Mouse (Mus musculus): ENCODE results near the gene Adam19. TPM values are rescaled to one million over a fixed set of nuclear protein-coding genes. Genes with fewer than 3 reads are reported as not detected.

The Adam19 gene
- polyA plus RNA-seq, 1 experiment from 2014 or later, result 6.2 TPM

- Histone ChIP-seq H3K4me1 (no peaks in the 10 kb centered on the region), H3K36me3 (ENCODE audit: poor library complexity, severe bottlenecking) (peaks cover 5% of the 10 kb centered on the region; the same call in 1 of the 2 replicates), H3K9ac (no peak overlapping the region), H3K27ac (no peak overlapping the region), H3K4me3 (no peak overlapping the region), H3K4me2 (no peak overlapping the region), H3K9me3 (replicated peaks) (no peaks in the 10 kb centered on the region), H3K27me3 (no peaks in the 10 kb centered on the region)
- no peak for ATAC-seq
- WGBS, result 88% methylated on average over 9 of the region's 9 CpGs
Observed at GRCm38 (mm10) chr11:46115411-46116173, 59.8 kb downstream of the Adam19 start.

DNA sequence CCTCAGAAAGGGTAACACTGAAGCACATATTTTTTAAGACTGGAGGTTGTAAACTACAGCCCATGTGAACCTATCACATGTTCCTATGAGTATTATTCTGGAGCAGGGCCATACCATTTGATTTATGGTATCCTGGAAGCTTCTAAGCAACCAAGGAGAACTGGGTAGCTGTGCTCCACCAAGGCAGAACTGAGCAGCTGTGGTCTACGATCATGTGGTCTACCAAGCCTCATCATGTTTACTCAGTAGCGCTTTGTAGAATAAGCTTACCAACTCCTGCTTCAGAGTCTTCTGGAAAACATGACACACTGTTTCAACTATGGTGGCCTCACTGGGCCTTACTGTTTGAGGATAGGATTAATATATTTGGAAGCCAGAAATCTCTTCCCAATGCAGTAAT is 60.7 kb downstream of the Adam19 start:
- H3K4me1 ChIP-seq, result no peaks in the 10 kb centered on the region
- H3K9me3 ChIP-seq (replicated peaks), result no peaks in the 10 kb centered on the region
- no peak overlapping the region for H3K9ac ChIP-seq
- WGBS, result 94% methylated on average over 2 of the region's 2 CpGs
- peaks cover 7% of the 10 kb centered on the region; the same call in 1 of the 2 replicates for H3K36me3 ChIP-seq (ENCODE audit: poor library complexity, severe bottlenecking)
- H3K27ac ChIP-seq, result no peak overlapping the region
- H3K4me2 ChIP-seq, result no peak overlapping the region
- no peaks in the 10 kb centered on the region for H3K27me3 ChIP-seq
- H3K4me3 ChIP-seq, result no peak overlapping the region
- ATAC-seq, result no peak

DNA sequence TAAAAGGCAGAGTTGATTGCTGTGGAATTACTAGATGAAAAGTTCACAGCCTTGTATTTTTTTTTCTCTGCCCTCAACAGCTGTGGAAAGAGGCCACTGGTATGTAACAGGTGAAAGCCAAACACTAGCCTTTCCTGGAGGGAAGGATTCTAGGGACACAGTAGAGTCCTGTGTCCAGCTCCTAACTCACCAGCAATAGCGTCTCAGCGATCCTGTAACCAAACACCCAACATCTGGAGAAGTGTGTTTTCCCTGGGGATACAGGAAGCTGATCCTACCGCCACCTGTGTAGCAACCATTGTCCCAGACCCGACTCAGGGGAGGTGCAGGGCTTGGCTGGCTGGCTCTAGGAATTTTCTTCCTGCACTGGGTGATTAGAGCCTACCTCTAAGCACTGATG is 63.8 kb downstream of the Adam19 start:
- Histone ChIP-seq H3K9me3 (replicated peaks) (no peaks in the 10 kb centered on the region), H3K4me3 (no peak overlapping the region), H3K27me3 (no peaks in the 10 kb centered on the region), H3K36me3 (ENCODE audit: poor library complexity, severe bottlenecking) (peaks cover 6% of the 10 kb centered on the region; the same call in 1 of the 2 replicates), H3K4me1 (no peaks in the 10 kb centered on the region), H3K4me2 (no peak overlapping the region), H3K9ac (no peak overlapping the region), H3K27ac (no peak overlapping the region)
- 18% methylated on average over 4 of the region's 4 CpGs for WGBS
- ATAC-seq, result no peak

GRCm38 (mm10) chr11:46120084-46120483 is 64.3 kb downstream of the Adam19 start:
- Histone ChIP-seq H3K27me3 (no peaks in the 10 kb centered on the region), H3K36me3 (ENCODE audit: poor library complexity, severe bottlenecking) (0 out of 2 replicates have a peak, but pooled peaks cover 8% of the 10 kb centered on the region), H3K27ac (no peak overlapping the region), H3K4me2 (no peak overlapping the region), H3K9ac (no peak overlapping the region), H3K9me3 (replicated peaks) (no peaks in the 10 kb centered on the region), H3K4me3 (no peak overlapping the region), H3K4me1 (no peaks in the 10 kb centered on the region)
- no peak for ATAC-seq
- 93% methylated on average over 10 of the region's 10 CpGs for WGBS

- no peak for ATAC-seq
- WGBS, result 85% methylated on average over 4 of the region's 4 CpGs
- 0 out of 2 replicates have a peak, but pooled peaks cover 8% of the 10 kb centered on the region for H3K36me3 ChIP-seq (ENCODE audit: poor library complexity, severe bottlenecking)
- no peaks in the 10 kb centered on the region for H3K4me1 ChIP-seq
- H3K27me3 ChIP-seq, result no peaks in the 10 kb centered on the region
- H3K4me3 ChIP-seq, result no peak overlapping the region
- no peak overlapping the region for H3K9ac ChIP-seq
- no peaks in the 10 kb centered on the region for H3K9me3 ChIP-seq (replicated peaks)
- no peak overlapping the region for H3K27ac ChIP-seq
- no peak overlapping the region for H3K4me2 ChIP-seq
Observed at GRCm38 (mm10) chr11:46121666-46122065, 65.9 kb downstream of the Adam19 start.

DNA sequence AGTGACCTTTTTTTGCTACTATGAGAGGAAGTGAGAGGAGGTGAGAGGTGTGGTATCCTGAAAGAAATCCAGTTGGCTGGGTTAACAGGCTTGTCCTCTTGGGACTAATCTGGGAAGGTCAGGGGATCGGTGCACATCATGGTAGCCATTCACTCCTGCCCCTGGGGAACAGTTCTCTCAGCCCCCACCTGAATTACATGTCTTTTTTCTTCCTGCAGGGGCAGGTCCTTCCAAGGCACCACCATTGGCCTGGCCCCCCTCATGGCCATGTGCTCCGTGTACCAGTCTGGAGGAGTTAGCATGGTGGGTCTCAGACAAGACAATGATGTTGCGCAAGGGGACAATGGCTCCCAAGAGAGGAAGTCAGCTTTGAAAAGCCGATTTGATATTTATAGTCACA is 67.1 kb downstream of the Adam19 start:
- no peak for ATAC-seq
- Histone ChIP-seq H3K4me1 (no peaks in the 10 kb centered on the region), H3K4me2 (no peak overlapping the region), H3K27me3 (no peaks in the 10 kb centered on the region), H3K9ac (no peak overlapping the region), H3K9me3 (replicated peaks) (no peaks in the 10 kb centered on the region), H3K27ac (no peak overlapping the region), H3K4me3 (no peak overlapping the region), H3K36me3 (ENCODE audit: poor library complexity, severe bottlenecking) (peaks cover 16% of the 10 kb centered on the region)
- WGBS, result 87% methylated on average over 4 of the region's 4 CpGs

DNA sequence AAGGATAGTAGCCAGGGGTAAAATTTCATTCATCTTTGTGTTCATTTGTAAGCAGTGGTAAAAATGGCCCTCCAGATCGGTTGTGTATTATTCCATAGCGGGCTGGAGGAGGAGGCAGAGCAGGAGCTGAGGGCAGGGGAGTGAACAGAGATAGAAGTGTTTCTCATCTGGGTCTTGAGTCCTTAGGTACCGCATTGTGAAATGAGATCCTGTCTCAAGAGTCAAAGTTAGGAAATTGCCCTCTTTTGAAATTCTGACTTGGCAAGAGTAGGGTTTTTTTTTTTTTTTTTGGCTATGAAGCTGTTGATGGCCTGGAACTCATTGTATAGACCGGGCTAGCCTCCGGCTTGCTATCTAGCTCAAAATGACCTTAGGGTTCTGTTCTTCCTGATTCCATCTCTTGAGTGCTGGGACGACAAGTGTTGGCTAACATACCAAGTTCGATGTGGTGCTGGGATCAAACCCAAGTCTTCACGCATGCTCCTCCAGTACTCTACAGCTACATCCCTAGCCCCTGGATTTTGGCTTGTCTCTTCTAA is 67.6 kb downstream of the Adam19 start:
- 92% methylated on average over 8 of the region's 8 CpGs for WGBS
- Histone ChIP-seq H3K9ac (no peak overlapping the region), H3K27me3 (no peaks in the 10 kb centered on the region), H3K9me3 (replicated peaks) (no peaks in the 10 kb centered on the region), H3K4me2 (no peak overlapping the region), H3K27ac (no peak overlapping the region), H3K4me1 (no peaks in the 10 kb centered on the region), H3K4me3 (no peak overlapping the region), H3K36me3 (ENCODE audit: poor library complexity, severe bottlenecking) (peaks cover 16% of the 10 kb centered on the region)
- no peak for ATAC-seq

GRCm38 (mm10) chr11:46125093-46125834 is 69.5 kb downstream of the Adam19 start:
- H3K4me1 ChIP-seq, result no peaks in the 10 kb centered on the region
- ATAC-seq, result no peak
- no peak overlapping the region for H3K4me2 ChIP-seq
- H3K27me3 ChIP-seq, result no peaks in the 10 kb centered on the region
- H3K9ac ChIP-seq, result no peak overlapping the region
- H3K4me3 ChIP-seq, result no peak overlapping the region
- 94% methylated on average over 12 of the region's 12 CpGs for WGBS
- no peaks in the 10 kb centered on the region for H3K9me3 ChIP-seq (replicated peaks)
- H3K36me3 ChIP-seq (ENCODE audit: poor library complexity, severe bottlenecking), result peaks cover 16% of the 10 kb centered on the region
- H3K27ac ChIP-seq, result no peak overlapping the region

- ATAC-seq, result no peak
- 95% methylated on average over 7 of the region's 7 CpGs for WGBS
- Histone ChIP-seq H3K4me2 (no peak overlapping the region), H3K9me3 (replicated peaks) (no peaks in the 10 kb centered on the region), H3K27ac (no peak overlapping the region), H3K4me3 (no peak overlapping the region), H3K36me3 (ENCODE audit: poor library complexity, severe bottlenecking) (peaks cover 16% of the 10 kb centered on the region), H3K4me1 (no peaks in the 10 kb centered on the region), H3K9ac (no peak overlapping the region), H3K27me3 (no peaks in the 10 kb centered on the region)
Observed at GRCm38 (mm10) chr11:46125835-46126229, 70.0 kb downstream of the Adam19 start.

GRCm38 (mm10) chr11:46126317-46126716 is 70.5 kb downstream of the Adam19 start:
- WGBS, result 94% methylated on average over 7 of the region's 7 CpGs
- Histone ChIP-seq H3K27me3 (no peaks in the 10 kb centered on the region), H3K4me2 (no peak overlapping the region), H3K27ac (no peak overlapping the region), H3K4me1 (no peaks in the 10 kb centered on the region), H3K36me3 (ENCODE audit: poor library complexity, severe bottlenecking) (peaks cover 17% of the 10 kb centered on the region), H3K9me3 (replicated peaks) (no peaks in the 10 kb centered on the region), H3K4me3 (no peak overlapping the region), H3K9ac (no peak overlapping the region)
- ATAC-seq, result no peak

GRCm38 (mm10) chr11:46126827-46127410 is 71.1 kb downstream of the Adam19 start:
- no peak for ATAC-seq
- 93% methylated on average over 11 of the region's 11 CpGs for WGBS
- no peak overlapping the region for H3K4me2 ChIP-seq
- H3K27me3 ChIP-seq, result no peaks in the 10 kb centered on the region
- no peak overlapping the region for H3K27ac ChIP-seq
- H3K36me3 ChIP-seq (ENCODE audit: poor library complexity, severe bottlenecking), result peaks cover 17% of the 10 kb centered on the region
- no peak overlapping the region for H3K4me3 ChIP-seq
- no peaks in the 10 kb centered on the region for H3K9me3 ChIP-seq (replicated peaks)
- no peak overlapping the region for H3K9ac ChIP-seq
- no peaks in the 10 kb centered on the region for H3K4me1 ChIP-seq
